Mouse (Mus musculus) liver, adult 2 months (tissue): ENCODE measurements at regions not wholly inside any gene's neighbourhood (a gene's known extent, or its start where the extent isn't known, plus 50 kb on each side); places are given as distances from the start of the nearest gene placed in this dataset.
"Not testable (repeated sequence)": the region's sequence is repeated elsewhere in the genome, so short reads cannot be mapped to it uniquely, and the experiment has no call there.

Source experiments
- DNase-seq: peaks from one replicate; pipeline ENCODE4 v3.0.0-alpha.2; 2011; ENCODE audit warnings: low read depth, low spot score; ENCODE audit errors: extremely low read depth
- H3K27ac ChIP-seq: fragments of 200-500 bp; replicated peaks from 2 replicates; pipeline ENCODE4 v1.5.1; 2012; ENCODE audit warnings: low read depth, mild to moderate bottlenecking, control low read depth, inconsistent platforms, low read length; ENCODE audit not compliant: insufficient read depth
- H3K27me3 ChIP-seq: fragments of 200-500 bp; 2 replicates; pipeline ENCODE4 v1.6.1; 2012; ENCODE audit warnings: mild to moderate bottlenecking, moderate library complexity, low read length, inconsistent platforms; ENCODE audit not compliant: control insufficient read depth, insufficient read depth
- H3K36me3 ChIP-seq: fragments of 200-500 bp; 2 replicates; pipeline ENCODE4 v1.6.1; 2012; ENCODE audit warnings: low read length, inconsistent platforms; ENCODE audit not compliant: control insufficient read depth, insufficient read depth
- H3K4me1 ChIP-seq: fragments of 200-500 bp; 2 replicates; pipeline ENCODE4 v1.6.1; 2011; ENCODE audit warnings: low read length; ENCODE audit not compliant: control insufficient read depth, insufficient read depth
- H3K4me3 ChIP-seq: fragments of 200-500 bp; 2 replicates; pipeline ENCODE4 v1.5.1; 2011; ENCODE audit warnings: low read depth, mild to moderate bottlenecking, control low read depth, low read length, moderate library complexity; ENCODE audit not compliant: insufficient read depth
- H3K79me2 ChIP-seq: fragments of 200-500 bp; 2 replicates; pipeline ENCODE4 v1.6.1; 2012; ENCODE audit warnings: inconsistent platforms, mild to moderate bottlenecking, low read length, moderate library complexity; ENCODE audit not compliant: control insufficient read depth, insufficient read depth
- H3K9ac ChIP-seq: fragments of 200-500 bp; 2 replicates; pipeline ENCODE4 v1.6.1; 2012; ENCODE audit warnings: low read depth, mild to moderate bottlenecking, control low read depth, inconsistent platforms, low read length
- CTCF ChIP-seq: fragments of 200-500 bp; IDR thresholded peaks from 2 replicates; pipeline ENCODE4 v1.5.1; 2011; ENCODE audit warnings: low read depth, low read length, control low read depth
- POLR2A ChIP-seq: fragments of 200-500 bp; IDR thresholded peaks from 2 replicates; pipeline ENCODE4 v1.6.1; 2011; ENCODE audit warnings: low read length, control low read depth; ENCODE audit not compliant: insufficient read depth; ENCODE audit errors: extremely low read depth
- WGBS: fragments of 180-500 bp; shearing (Covaris S2); methylation state at CpG from one replicate; pipeline ENCODE4 v1.1.7; 2018; 5-methylcytosine and 5-hydroxymethylcytosine counted together

- WGBS, result 0% methylated on average over 1 of the region's 1 CpGs
- H3K79me2 ChIP-seq, H3K9ac ChIP-seq, H3K27ac ChIP-seq, H3K4me3 ChIP-seq, H3K27me3 ChIP-seq, H3K4me1 ChIP-seq, H3K36me3 ChIP-seq: not testable (repeated sequence)
- peak; percentile 9 for DNase-seq
- peak; percentile 49; the same call in 1 of the 2 replicates for TF ChIP-seq CTCF
Measured at GRCm38 (mm10) chr12:113795876-113796275, 252.2 kb downstream of the Adam6a start.

GRCm38 (mm10) chr12:113826377-113826776 is 282.7 kb downstream of the Adam6a start:
- Histone ChIP-seq H3K4me1 (no peaks in the 10 kb centered on the region), H3K9ac (no peak overlapping the region), H3K27ac (no peak overlapping the region), H3K79me2 (no peaks in the 10 kb centered on the region), H3K36me3 (no peaks in the 10 kb centered on the region), H3K27me3 (no peaks in the 10 kb centered on the region), H3K4me3 (no peak overlapping the region)
- TF ChIP-seq POLR2A, result no peak
- TF ChIP-seq CTCF, result no peak
- peak; percentile 8 for DNase-seq
- WGBS, result 61% methylated on average over 5 of the region's 5 CpGs

GRCm38 (mm10) chr12:113858893-113859292 is 315.2 kb downstream of the Adam6a start:
- Histone ChIP-seq H3K9ac (no peak overlapping the region), H3K27me3 (no peaks in the 10 kb centered on the region), H3K27ac (no peak overlapping the region), H3K36me3 (no peaks in the 10 kb centered on the region), H3K4me3 (no peak overlapping the region), H3K79me2 (no peaks in the 10 kb centered on the region), H3K4me1 (no peaks in the 10 kb centered on the region)
- 38% methylated on average over 4 of the region's 4 CpGs for WGBS
- TF ChIP-seq CTCF (peak; percentile 61), POLR2A (no peak)
- DNase-seq, result peak; percentile 16

- peak; percentile 31 for DNase-seq
- H3K79me2 ChIP-seq, result no peaks in the 10 kb centered on the region
- 15% methylated on average over 2 of the region's 2 CpGs for WGBS
- TF ChIP-seq POLR2A (no peak), CTCF (peak; percentile 33; the same call in 1 of the 2 replicates)
- H3K4me1 ChIP-seq, result no peaks in the 10 kb centered on the region
- no peak overlapping the region for H3K9ac ChIP-seq
- no peak overlapping the region for H3K4me3 ChIP-seq
- H3K36me3 ChIP-seq, result no peaks in the 10 kb centered on the region
- H3K27ac ChIP-seq, result no peak overlapping the region
- no peaks in the 10 kb centered on the region for H3K27me3 ChIP-seq
Measured at GRCm38 (mm10) chr12:113878826-113879225, 335.1 kb downstream of the Adam6a start.

- H3K36me3 ChIP-seq, result no peaks in the 10 kb centered on the region
- no peaks in the 10 kb centered on the region for H3K27me3 ChIP-seq
- no peak overlapping the region for H3K4me3 ChIP-seq
- H3K4me1 ChIP-seq, result no peaks in the 10 kb centered on the region
- DNase-seq, result no peak
- no peak overlapping the region for H3K9ac ChIP-seq
- WGBS, result 21% methylated on average over 4 of the region's 4 CpGs
- H3K79me2 ChIP-seq, result no peaks in the 10 kb centered on the region
- no peak overlapping the region for H3K27ac ChIP-seq
- TF ChIP-seq POLR2A, result no peak
- peak; percentile 20; the same call in 1 of the 2 replicates for TF ChIP-seq CTCF
Measured at GRCm38 (mm10) chr12:113896152-113896551, 352.4 kb downstream of the Adam6a start.

- TF ChIP-seq POLR2A, result no peak
- TF ChIP-seq CTCF, result no peak
- no peak for DNase-seq
Measured at GRCm38 (mm10) chr12:113906459-113906858, 362.8 kb downstream of the Adam6a start.

More at GRCm38 (mm10) chr12:113906459-113906858, 362.8 kb downstream of the Adam6a start:
- no peaks in the 10 kb centered on the region for H3K79me2 ChIP-seq
- no peaks in the 10 kb centered on the region for H3K36me3 ChIP-seq
- no peaks in the 10 kb centered on the region for H3K4me1 ChIP-seq
- no peak overlapping the region for H3K9ac ChIP-seq
- no peaks in the 10 kb centered on the region for H3K27me3 ChIP-seq
- no peak overlapping the region for H3K4me3 ChIP-seq
- H3K27ac ChIP-seq, result no peak overlapping the region
